Mouse (Mus musculus) G1E (cell line): ENCODE measurements around the gene Gpsm3.

Experiments
- CTCF ChIP-seq: IDR thresholded peaks from 2 replicates; pipeline ENCODE4 v1.5.1; 2012; ENCODE audit warnings: low read depth, low read length, inconsistent platforms, mixed read lengths
- GATA1 ChIP-seq: IDR thresholded peaks from 2 replicates; pipeline ENCODE4 v1.6.1; 2012; ENCODE audit warnings: borderline replicate concordance, low read length, inconsistent platforms, mixed read lengths
- POLR2AphosphoS5 ChIP-seq: IDR thresholded peaks from 2 replicates; pipeline ENCODE4 v1.6.1; 2012; ENCODE audit warnings: low read depth, low read length, inconsistent platforms; ENCODE audit not compliant: insufficient replicate concordance

DNA sequence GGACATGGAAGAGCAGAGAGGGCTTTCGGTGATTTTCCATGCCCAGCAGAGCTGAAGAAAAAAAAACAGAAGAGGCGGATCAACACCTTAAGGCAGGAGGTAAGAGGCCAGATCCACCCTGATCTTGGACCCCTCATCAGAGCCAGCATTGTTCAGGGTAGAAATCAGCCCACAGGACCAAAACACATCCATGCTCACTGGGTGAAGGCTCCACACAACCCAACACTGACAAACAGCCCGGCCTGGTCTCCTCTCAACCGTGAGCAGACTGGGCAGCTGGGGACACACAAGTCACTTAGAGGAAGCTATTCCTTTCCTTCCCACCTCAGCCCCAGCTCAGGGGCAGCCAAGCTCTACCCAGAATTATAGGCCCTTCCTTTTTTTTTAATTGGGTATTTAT is 42.0 kb upstream of the Gpsm3 start:
- TF ChIP-seq POLR2AphosphoS5 (no peak), CTCF (no peak), GATA1 (no peak)
